Mouse (Mus musculus): ENCODE measurements at regions not wholly inside any gene's neighbourhood (a gene's known extent, or its start where the extent isn't known, plus 50 kb on each side); places are given as distances from the start of the nearest gene placed in this dataset.
A peak's percentile ranks its signal among the peaks of the same experiment; 100 is the strongest.

- no peak for DNase-seq
Observed at GRCm38 (mm10) chr8:17782650-17783049, 1195.4 kb downstream of the Defb40 start.

GRCm38 (mm10) chr8:17781559-17782283, 1196.3 kb downstream of the Defb40 start:
- no peak for DNase-seq

GRCm38 (mm10) chr8:17775411-17775810, 1202.6 kb downstream of the Defb40 start:
- DNase-seq, result no peak

GRCm38 (mm10) chr8:17773311-17773710, 1204.7 kb downstream of the Defb40 start:
- DNase-seq, result no peak

- no peak for DNase-seq
Observed at GRCm38 (mm10) chr8:17767441-17768007, 1210.5 kb downstream of the Defb40 start.

- DNase-seq, result no peak
Observed at GRCm38 (mm10) chr8:17724672-17725071, 1253.4 kb downstream of the Defb40 start.

GRCm38 (mm10) chr8:17709162-17709561, 1268.9 kb downstream of the Defb40 start:
- DNase-seq, result no peak

GRCm38 (mm10) chr8:17708409-17708808, 1269.6 kb downstream of the Defb40 start:
- DNase-seq, result no peak

GRCm38 (mm10) chr8:17704289-17704688, 1273.8 kb downstream of the Defb40 start:
- no peak for DNase-seq

GRCm38 (mm10) chr8:17700362-17700761, 1277.7 kb downstream of the Defb40 start:
- no peak for DNase-seq

GRCm38 (mm10) chr8:17690074-17690848, 1287.8 kb downstream of the Defb40 start:
- DNase-seq, result no peak

- DNase-seq, result no peak
Observed at GRCm38 (mm10) chr8:17689641-17690040, 1288.4 kb downstream of the Defb40 start.

GRCm38 (mm10) chr8:17687084-17687483, 1291.0 kb downstream of the Defb40 start:
- no peak for DNase-seq

- DNase-seq, result peak; percentile 65 to 72
Observed at GRCm38 (mm10) chr8:17664371-17665141, 1313.5 kb downstream of the Defb40 start.

- no peak for DNase-seq
Observed at GRCm38 (mm10) chr8:17659753-17660361, 1318.2 kb downstream of the Defb40 start.

GRCm38 (mm10) chr8:17653786-17654185, 1324.3 kb downstream of the Defb40 start:
- DNase-seq, result no peak

GRCm38 (mm10) chr8:17647559-17647958, 1330.5 kb downstream of the Defb40 start:
- DNase-seq, result no peak

GRCm38 (mm10) chr8:17621109-17621508, 1356.9 kb downstream of the Defb40 start:
- no peak for DNase-seq

- peak in 1 of 2 experiments; percentile 7 for DNase-seq
Observed at GRCm38 (mm10) chr8:17618846-17619245, 1359.2 kb downstream of the Defb40 start.

GRCm38 (mm10) chr8:17618147-17618546, 1359.9 kb downstream of the Defb40 start:
- no peak for DNase-seq

- DNase-seq, result no peak
Observed at GRCm38 (mm10) chr8:17602861-17603260, 1375.2 kb downstream of the Defb40 start.

GRCm38 (mm10) chr8:17598736-17599135, 1379.3 kb downstream of the Defb40 start:
- no peak for DNase-seq

GRCm38 (mm10) chr8:17596559-17596958, 1381.5 kb downstream of the Defb40 start:
- DNase-seq, result no peak
